Mouse (Mus musculus) frontal cortex, adult 2 months (tissue): ENCODE results near the gene Bysl. TPM values are rescaled to one million over a fixed set of nuclear protein-coding genes. Genes with fewer than 3 reads are reported as not detected.
"Not testable (repeated sequence)": the region's sequence is repeated elsewhere in the genome, so short reads cannot be mapped to it uniquely, and the experiment has no call there.

Source experiments
- DNase-seq, 2 experiments: peaks; one replicate each; pipeline ENCODE4 v3.0.0; 2022; ENCODE audit warnings: low spot score in 1 of 2; ENCODE audit errors: extremely low spot score in 1 of 2
- polyA plus RNA-seq: library from polyadenylated mRNA; depleted of rRNA; stranded (reverse); fragments of >200 nt; gene quantifications from 2 replicates; pipeline ENCODE4 v1.2.3, GENCODE M21; 2012

The Bysl gene
- polyA plus RNA-seq, 1 experiment: 18.0 TPM

DNA sequence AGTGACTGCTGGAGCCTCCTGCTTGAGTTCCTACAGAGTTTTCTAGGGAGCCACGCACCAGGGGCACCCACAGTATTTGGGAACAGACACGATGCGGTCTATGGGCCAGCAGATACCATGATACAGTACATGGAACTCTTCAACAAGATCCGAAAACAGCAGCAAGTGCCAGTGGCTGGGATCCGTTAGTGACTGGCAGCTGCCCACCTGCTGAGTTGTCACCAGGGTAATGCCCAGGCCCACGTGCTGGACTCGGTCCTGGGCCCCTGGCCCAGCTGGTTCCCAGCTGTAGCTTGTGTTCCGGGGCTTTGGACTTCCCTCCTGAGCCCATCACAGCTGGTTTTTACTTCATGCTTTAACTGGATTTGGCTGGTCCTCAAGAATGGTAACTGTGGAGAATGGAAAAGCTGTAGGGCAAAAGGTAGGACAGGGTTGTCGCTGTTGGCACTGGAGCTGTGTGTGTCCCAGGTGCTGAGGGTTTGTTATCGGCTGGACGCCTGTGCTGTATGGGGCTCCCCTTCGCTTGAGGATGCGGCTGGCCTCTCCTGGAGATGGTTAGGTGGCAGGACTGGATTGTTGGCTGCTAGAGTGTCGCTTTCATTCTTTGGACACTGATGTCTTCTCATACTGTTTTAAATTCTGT is 11.7 kb upstream of the Bysl start:
- DNase-seq: no peak

- DNase-seq: no peak
These were observed 7.4 kb upstream of the Bysl start for GRCm38 (mm10) chr17:47618556-47619311.

DNA sequence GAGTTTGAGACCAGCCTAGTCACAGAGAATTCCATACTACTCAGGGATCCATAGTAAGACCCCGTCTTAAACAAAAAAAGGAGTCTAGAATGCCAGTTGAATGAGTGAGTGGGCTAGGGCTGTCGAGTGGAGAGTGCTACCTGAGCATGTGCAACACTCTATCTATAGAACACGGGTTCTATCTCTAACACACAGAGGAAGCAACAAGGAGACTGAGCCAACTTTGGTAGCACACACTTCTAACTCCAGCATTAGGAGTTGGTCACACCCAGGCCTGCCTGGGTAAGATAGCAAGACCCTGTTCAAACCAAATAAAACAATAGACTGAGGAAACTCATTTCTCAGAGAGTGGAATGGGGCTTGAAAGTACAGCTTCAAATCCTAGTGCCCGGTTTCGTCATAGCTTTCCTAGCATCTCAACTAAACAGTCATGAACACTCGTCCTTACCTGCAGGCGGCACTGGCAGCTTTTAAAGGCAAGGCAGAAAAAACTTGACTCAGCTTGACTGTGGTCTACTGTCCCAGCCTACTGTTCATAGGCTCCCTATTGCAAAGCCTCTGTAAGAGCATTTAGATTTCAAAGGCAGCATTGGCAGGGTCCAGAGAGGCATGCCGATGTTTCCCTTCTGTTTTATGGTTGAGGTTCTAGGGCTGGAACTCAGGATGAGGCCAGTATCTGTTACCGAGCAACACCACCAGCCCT is 6.5 kb upstream of the Bysl start:
- no peak for DNase-seq

DNA sequence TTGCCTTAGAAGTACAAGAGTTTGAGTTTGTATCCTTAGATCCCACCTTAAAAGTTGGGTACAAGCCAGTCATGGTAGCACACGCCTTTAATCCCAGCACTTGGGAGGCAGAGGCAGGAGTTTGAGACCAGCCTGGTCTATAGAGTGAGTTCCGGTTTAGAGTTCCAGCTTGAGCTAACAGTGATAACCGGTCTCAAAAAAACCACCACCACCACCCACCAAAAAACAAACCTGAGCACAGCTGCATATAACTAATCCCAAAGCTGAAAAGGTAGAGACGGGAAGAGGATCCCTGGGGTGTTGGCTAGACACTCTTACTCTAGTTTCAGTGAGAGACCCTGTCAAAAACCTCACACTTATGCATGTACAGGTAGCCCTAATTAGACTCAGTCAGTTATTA is 5.4 kb upstream of the Bysl start:
- no peak for DNase-seq

DNA sequence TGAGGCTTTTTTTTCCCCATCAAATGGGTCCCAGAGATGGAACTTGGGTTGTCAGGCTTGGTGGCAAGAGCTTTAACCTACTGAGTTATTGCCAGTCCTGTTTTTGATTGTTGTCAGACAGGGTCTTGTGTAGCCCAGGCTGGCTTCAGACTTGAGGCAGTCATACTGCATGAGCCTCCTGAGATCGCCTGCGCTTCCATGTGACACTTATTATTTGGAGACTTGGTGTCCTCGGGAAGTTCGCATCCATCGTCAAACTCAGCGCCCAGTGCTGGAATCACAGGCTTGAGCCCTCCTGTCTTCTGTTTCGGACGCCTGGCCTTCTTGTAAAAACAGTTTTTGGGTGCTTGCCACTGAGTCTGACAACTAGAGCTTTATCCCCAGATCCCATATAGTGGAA is 4.8 kb upstream of the Bysl start:
- DNase-seq: no peak

DNA sequence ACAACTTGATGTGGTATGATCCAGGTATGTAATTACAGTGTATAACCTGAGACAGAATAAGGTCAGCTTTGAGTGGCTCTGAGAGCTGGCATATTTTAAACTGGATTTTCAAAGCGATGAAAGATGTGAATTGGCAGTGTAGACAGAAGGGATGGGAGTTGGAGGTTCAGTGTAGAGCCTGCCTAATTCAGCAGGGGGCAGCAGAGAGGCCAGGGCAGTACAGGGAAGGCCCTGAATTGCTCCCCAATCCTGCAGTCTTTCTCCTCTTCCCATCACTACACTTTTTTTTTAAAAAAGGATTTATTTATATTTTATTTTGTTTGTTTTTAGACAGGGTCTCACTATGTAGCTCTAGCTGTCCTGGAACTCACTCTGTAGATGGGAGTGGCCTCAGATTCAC is 2.7 kb upstream of the Bysl start:
- DNase-seq: peak in 1 of 2 experiments; percentile 33

DNA sequence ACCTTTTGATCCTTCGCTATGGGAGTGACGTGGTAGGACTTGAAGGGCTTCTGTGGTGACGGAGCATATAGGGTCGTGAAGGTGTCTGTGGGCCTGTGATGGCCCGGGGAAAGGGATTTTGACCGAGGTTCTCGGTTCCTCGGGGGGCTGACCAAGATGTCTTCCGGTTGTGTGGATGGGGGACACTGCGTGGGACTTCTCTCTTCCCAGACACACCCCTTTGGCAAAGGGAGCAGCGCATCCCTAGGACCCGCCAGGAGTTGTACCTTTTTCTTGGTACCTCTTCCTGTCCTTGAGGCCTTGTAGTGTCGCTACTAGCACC is 330 bp upstream of the Bysl start:
- DNase-seq: no peak

DNA sequence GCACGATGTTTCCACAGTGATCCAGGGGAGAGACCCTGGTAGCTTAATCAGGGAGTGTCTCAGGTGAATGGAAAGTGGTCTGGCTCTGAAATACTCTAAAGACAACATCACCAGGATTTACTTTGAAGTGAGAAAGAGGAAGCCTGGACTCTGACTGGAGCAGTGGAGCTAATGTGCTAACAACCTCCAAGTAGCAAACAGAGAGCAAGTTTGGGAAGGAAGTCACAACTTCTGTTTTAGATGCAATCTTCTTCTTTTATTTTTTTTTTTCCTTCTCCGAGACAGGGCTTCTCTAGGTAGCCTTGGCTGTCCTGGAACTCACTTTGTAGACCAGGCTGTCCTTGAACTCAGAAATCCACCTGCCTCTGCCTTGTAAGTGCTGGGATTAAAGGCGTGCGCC is 2.1 kb downstream of the Bysl start:
- DNase-seq: no peak

DNA sequence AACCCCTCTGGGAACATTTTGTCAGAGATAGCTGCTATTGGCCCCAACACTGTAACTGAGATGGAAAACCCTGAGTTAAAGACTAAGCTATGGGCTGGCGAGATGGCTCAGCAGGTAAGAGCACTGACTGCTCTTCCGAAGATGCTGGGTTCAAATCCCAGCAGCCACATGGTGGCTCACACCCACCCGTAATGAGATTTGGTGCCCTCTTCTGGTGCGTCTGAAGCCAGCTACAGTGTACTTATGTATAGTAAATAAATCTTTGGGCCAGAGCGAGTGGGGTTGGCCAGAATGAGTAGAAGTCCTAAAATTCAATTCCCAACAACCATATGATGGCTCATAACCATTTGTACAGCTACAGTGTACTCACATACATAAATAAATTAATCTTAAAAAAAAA is 5.1 kb downstream of the Bysl start:
- DNase-seq: no peak

GRCm38 (mm10) chr17:47602289-47602688 is 9.0 kb downstream of the Bysl start:
- DNase-seq: no peak

DNA sequence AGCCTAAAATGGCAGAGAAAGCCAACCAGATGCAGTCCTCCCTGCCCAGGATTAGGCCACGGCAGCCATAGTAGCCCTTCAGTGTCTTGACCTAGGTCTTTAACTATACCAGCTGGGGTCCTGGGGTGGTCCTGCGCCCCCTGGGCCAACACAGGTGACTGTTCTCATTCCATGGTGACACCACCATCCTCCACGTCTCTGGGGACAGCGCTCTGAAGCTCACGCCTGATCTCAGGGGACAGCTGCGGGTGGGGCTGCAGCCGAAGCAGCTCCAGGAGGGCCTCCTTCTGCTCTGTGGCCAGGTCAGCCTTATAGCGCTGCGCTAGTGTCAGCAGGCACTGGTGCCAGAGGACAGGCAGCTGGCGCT is 9.9 kb downstream of the Bysl start:
- no peak for DNase-seq

DNA sequence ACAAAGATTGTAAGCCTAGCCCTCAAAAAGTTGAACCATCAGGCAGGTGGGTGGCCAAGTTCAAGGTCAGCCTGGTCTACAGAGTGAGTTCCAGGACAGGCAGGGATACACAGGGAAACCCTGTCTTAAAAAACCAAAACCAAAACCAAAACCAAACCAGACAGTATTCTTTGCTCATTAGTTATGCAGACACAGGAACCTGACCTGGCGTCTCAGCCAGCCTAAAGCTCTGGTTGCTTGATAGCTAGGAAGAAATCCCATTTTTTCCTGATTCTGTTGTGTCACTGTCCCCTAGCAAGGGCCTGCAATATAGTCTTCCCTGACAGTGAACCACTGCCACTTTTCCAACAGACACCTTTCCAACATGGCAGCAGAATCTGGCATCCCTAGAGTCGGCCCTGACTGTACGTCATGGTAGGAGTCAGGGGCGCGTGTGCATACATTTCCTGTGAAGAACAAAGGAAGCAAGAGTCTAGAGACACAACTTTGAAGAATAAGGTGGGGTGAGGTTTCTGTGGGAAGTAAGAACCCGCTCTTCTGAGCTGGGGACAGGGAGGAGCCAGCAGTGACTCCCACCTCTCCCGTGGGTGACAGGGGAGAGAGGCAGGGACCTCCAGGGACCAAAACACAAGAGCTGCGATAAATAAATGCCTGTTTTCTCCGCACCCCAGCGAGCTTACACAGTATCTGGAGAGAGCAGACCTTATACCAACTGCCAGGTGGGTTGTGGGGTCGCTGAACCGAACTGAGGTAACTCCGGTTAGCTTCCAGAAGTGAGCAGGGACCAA is 10.5 kb downstream of the Bysl start:
- no peak for DNase-seq

- no peak for DNase-seq
These were observed 11.6 kb downstream of the Bysl start for GRCm38 (mm10) chr17:47599511-47600297.

DNA sequence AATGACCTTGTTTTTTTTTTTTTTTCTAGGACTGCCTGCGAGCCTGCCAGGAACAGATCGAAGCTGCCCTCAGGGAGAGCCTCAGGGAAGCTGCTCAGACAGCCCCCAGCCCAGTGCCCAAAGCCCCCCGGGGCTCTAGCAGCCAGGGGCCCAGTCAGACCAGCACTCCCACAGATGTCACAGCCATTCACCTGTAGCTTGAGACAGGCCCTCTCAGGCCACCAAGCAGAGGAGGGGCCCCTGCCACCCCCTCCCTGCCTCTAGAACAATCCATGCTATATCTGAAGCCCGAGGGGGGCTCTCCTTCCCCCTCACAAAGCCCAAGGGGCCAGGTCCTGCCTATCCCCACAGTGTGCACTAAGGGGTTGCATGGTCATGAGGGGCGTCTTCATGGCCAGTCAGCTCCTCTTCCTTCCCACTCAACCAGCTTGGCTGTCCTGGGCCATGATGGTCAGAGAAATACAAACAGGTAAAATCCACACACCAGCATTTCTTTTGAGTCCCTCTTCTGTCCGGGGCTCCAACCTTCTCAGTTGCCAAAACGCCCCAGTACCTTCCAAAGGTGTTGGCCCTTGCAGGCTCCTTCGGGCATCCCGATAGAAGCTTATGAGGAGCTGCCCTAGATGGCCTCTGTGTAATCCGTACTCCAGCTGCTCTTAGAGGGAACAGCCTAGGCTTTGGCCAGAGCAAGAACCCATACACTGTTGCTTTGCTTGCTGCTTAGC is 12.6 kb downstream of the Bysl start:
- not testable (repeated sequence) for DNase-seq

DNA sequence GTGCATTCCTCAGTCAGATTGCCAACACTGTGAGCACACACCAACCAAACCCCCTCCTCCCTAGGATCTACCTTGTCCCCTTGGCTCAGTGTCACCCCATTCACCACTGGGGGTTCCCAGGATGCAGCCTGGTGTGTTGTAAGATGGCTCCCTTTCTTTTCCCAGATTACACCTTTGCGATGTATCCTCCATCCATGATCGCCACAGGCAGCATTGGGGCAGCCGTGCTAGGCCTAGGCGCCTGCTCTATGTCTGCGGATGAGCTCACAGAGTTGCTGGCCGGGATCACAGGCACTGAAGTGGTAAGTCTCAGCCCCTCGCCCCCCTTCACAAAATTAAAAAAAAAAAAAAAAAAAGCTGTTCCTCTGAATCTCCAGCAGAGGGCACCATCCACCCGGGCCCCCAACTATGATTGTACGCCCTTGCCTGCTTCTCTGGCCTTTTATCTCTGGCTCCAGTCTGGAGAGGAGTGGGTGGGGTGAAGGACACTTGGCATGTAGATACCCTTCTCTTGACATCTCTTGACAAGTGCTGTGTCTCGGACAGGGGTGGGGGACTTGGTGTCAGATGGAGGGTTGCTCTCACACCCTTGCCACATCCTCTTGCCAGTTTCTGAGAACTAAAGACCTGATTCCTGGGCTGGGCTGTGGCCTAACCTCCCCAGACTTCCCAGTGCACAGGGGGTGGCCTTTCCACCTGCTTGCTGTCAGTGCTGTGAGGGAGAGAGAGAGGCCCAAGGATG is 13.3 kb downstream of the Bysl start:
- DNase-seq: peak in 1 of 2 experiments; percentile 45

DNA sequence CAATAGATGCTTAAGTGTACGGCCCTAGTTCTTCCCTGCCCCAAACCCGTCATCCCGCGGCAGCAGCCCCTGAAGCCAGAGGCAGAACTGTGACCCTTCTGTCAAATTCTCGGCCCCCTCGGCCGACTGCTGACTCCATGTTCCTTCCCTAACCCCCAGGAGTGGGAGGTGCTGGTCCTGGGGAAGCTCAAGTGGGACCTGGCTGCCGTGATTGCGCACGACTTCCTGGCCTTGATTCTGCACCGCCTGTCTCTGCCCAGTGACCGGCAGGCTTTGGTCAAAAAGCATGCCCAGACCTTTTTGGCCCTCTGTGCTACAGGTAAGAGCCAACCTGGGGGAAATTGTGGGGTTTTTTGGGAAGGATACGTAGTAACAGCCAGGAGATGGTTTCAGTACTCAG is 14.0 kb downstream of the Bysl start:
- no peak for DNase-seq

DNA sequence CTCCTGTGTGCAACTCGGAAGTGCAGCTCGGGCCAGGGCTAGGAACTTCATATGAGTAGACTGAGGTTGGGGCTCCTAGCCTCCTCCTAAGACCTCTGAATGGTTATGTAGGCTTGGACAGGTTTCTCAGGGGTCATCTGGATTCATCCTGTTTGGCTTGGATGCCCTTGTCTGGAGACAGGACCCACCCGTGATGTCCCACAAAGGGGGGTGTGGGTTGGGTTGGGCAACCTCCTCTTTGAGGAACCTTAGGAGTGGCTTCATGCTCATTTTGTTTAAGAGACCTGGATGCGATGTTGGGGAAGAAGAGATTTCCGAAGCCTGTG is 14.5 kb downstream of the Bysl start:
- no peak for DNase-seq

DNA sequence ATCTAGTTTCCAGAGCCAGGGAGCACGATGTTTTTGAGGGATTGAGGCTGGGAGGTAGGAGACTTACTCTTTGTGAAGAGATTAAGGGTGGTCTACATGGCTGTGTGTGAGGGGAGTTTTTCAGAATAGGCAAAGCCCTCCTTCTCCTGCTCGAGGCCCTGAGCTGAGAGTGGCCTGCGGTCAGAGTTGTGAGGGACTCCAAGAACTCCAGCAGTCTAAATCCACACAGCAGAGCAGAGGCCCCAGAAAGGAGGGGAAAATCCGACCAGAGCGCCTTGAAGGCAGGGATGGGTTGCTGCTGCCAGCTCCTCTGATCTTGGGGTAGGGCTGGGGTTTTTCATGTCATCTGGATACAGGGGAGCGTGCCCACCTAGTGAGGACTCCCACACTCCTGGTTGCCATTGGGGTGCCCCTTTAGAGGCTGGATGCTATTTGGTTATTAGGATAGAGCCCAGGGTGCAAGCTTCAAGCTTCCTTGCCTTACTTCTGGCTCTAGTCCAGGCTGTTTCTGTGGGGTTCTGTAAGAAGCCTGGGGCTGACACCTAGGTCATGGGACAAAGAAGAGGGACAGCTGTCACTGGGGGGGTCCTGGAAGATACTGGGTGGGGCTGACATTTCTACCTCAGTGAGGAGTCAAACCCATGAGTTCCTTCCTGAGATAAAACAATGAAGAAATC is 15.0 kb downstream of the Bysl start:
- no peak for DNase-seq
